Mouse (Mus musculus) MEL (cell line): ENCODE data around the gene Ston2. TPM values are rescaled to one million over a fixed set of nuclear protein-coding genes. Genes with fewer than 3 reads are reported as not detected.

Experiments used
- DNase-seq: peaks from one replicate; pipeline ENCODE4 v3.0.0; 2011; ENCODE audit warnings: low read depth, low spot score
- H3K27ac ChIP-seq: 2 replicates; pipeline ENCODE4 v1.5.1; 2012; ENCODE audit warnings: low read depth, mild to moderate bottlenecking, control low read depth, low read length, moderate library complexity; ENCODE audit not compliant: control insufficient read depth
- H3K27me3 ChIP-seq, 2 experiments: fragments of 150-350 bp in 1 of 2; sonication (generic) in 1 of 2; 2 replicates each; pipeline ENCODE4 v1.6.1; 2012; ENCODE audit warnings: low read length in 2 of 2, mild to moderate bottlenecking in 2 of 2, improper control_type of control experiment in 1 of 2, moderate library complexity in 1 of 2; ENCODE audit not compliant: insufficient read depth in 2 of 2, control insufficient read depth in 1 of 2
- H3K36me3 ChIP-seq, 2 experiments: 2 replicates each; pipeline ENCODE4 v1.6.1; 2012 to 2014; ENCODE audit warnings: low read length in 2 of 2, improper control_type of control experiment in 1 of 2, inconsistent platforms in 1 of 2, mild to moderate bottlenecking in 1 of 2; ENCODE audit not compliant: insufficient read depth in 2 of 2, control insufficient read depth in 1 of 2
- H3K4me1 ChIP-seq, 2 experiments: fragments of 150-350 bp in 1 of 2; sonication (generic) in 1 of 2; 2 replicates each; pipeline ENCODE4 v1.6.1; 2012; ENCODE audit warnings: low read length in 2 of 2, improper control_type of control experiment in 1 of 2, mild to moderate bottlenecking in 1 of 2; ENCODE audit not compliant: insufficient read depth in 2 of 2, control insufficient read depth in 1 of 2
- H3K4me3 ChIP-seq, 2 experiments: fragments of 150-350 bp in 1 of 2; sonication (generic) in 1 of 2; 2 replicates each; pipeline ENCODE4 v1.5.1; 2012; ENCODE audit warnings: low read depth in 2 of 2, low read length in 2 of 2, mild to moderate bottlenecking in 2 of 2, moderate library complexity in 2 of 2, control low read depth in 1 of 2, improper control_type of control experiment in 1 of 2; ENCODE audit not compliant: control insufficient read depth in 1 of 2, insufficient read depth in 1 of 2
- H3K79me2 ChIP-seq: 2 replicates; pipeline ENCODE4 v1.6.1; 2012; ENCODE audit warnings: mild to moderate bottlenecking, low read length, moderate library complexity; ENCODE audit not compliant: control insufficient read depth, poor library complexity, insufficient read depth
- H3K9ac ChIP-seq: 2 replicates; pipeline ENCODE4 v1.6.1; 2012; ENCODE audit warnings: low read depth, mild to moderate bottlenecking, control low read depth, low read length, moderate library complexity; ENCODE audit not compliant: control insufficient read depth, poor library complexity, severe bottlenecking
- H3K9me3 ChIP-seq: fragments of 150-350 bp; sonication (generic); replicated peaks from 2 replicates; pipeline ENCODE4 v1.6.1; 2012; ENCODE audit warnings: mild to moderate bottlenecking, low read length, improper control_type of control experiment, moderate library complexity; ENCODE audit not compliant: insufficient read depth
- BHLHE40 ChIP-seq: IDR thresholded peaks from 2 replicates; pipeline ENCODE4 v1.6.1; 2012; ENCODE audit warnings: low read depth, mild to moderate bottlenecking, inconsistent platforms, low read length, improper control_type of control experiment, borderline replicate concordance
- CHD2 ChIP-seq: IDR thresholded peaks from 2 replicates; pipeline ENCODE4 v1.6.1; 2011; ENCODE audit warnings: low read length, improper control_type of control experiment
- E2F4 ChIP-seq: IDR thresholded peaks from 2 replicates; pipeline ENCODE4 v1.6.1; 2011; ENCODE audit warnings: low read depth, low read length, improper control_type of control experiment, borderline replicate concordance
- ELF1 ChIP-seq: IDR thresholded peaks from 2 replicates; pipeline ENCODE4 v1.6.1; 2014; ENCODE audit warnings: low read depth, mild to moderate bottlenecking, inconsistent platforms, low read length, improper control_type of control experiment, moderate library complexity
- EP300 ChIP-seq, 2 experiments: IDR thresholded peaks; 2 replicates each; pipeline ENCODE4 v1.6.1; 2011; ENCODE audit warnings: improper control_type of control experiment in 2 of 2, low read length in 2 of 2, low read depth in 1 of 2, mild to moderate bottlenecking in 1 of 2
- ETS1 ChIP-seq: IDR thresholded peaks from 2 replicates; pipeline ENCODE4 v1.6.1; 2012; ENCODE audit warnings: low read depth, mild to moderate bottlenecking, inconsistent platforms, low read length, improper control_type of control experiment, moderate library complexity
- JUND ChIP-seq: IDR thresholded peaks from 2 replicates; pipeline ENCODE4 v1.6.1; 2011; ENCODE audit warnings: low read depth, mild to moderate bottlenecking, improper control_type of control experiment, low read length
- KAT2A ChIP-seq: conservative IDR thresholded peaks from 2 replicates; pipeline ENCODE4 v1.6.1; 2012; ENCODE audit warnings: low read depth, low read length, improper control_type of control experiment, inconsistent platforms
- MAX ChIP-seq: IDR thresholded peaks from 2 replicates; pipeline ENCODE4 v1.6.1; 2011; ENCODE audit warnings: low read length, improper control_type of control experiment
- MXI1 ChIP-seq: IDR thresholded peaks from 2 replicates; pipeline ENCODE4 v1.6.1; 2011; ENCODE audit warnings: mild to moderate bottlenecking, low read depth, low read length, improper control_type of control experiment
- NELFE ChIP-seq: IDR thresholded peaks from 2 replicates; pipeline ENCODE4 v1.6.1; 2011; ENCODE audit warnings: low read depth, low read length, improper control_type of control experiment
- POLR2A ChIP-seq, 2 experiments: IDR thresholded peaks; 2 replicates each; pipeline ENCODE4 v1.6.1; 2011 to 2012; ENCODE audit warnings: low read length in 2 of 2, mild to moderate bottlenecking in 2 of 2, control low read depth in 1 of 2, improper control_type of control experiment in 1 of 2, low read depth in 1 of 2, moderate library complexity in 1 of 2; ENCODE audit not compliant: control insufficient read depth in 1 of 2, insufficient read depth in 1 of 2, poor library complexity in 1 of 2
- POLR2AphosphoS2 ChIP-seq: IDR thresholded peaks from 2 replicates; pipeline ENCODE4 v1.6.1; 2011; ENCODE audit warnings: low read length, improper control_type of control experiment
- RCOR1 ChIP-seq: IDR thresholded peaks from 2 replicates; pipeline ENCODE4 v1.6.1; 2012; ENCODE audit warnings: low read depth, mild to moderate bottlenecking, inconsistent platforms, low read length, improper control_type of control experiment
- SIN3A ChIP-seq: IDR thresholded peaks from 2 replicates; pipeline ENCODE4 v1.6.1; 2012; ENCODE audit warnings: low read length, improper control_type of control experiment, inconsistent platforms
- SMC3 ChIP-seq: IDR thresholded peaks from 2 replicates; pipeline ENCODE4 v1.6.1; 2011; ENCODE audit warnings: low read depth, low read length, improper control_type of control experiment
- TAL1 ChIP-seq: IDR thresholded peaks from 2 replicates; pipeline ENCODE4 v1.6.1; 2012; ENCODE audit warnings: mild to moderate bottlenecking, inconsistent platforms, low read length, moderate library complexity, mixed read lengths
- TCF12 ChIP-seq: IDR thresholded peaks from 2 replicates; pipeline ENCODE4 v1.6.1; 2014; ENCODE audit warnings: low read depth, mild to moderate bottlenecking, inconsistent platforms, low read length, improper control_type of control experiment, moderate library complexity
- UBTF ChIP-seq: IDR thresholded peaks from 2 replicates; pipeline ENCODE4 v1.6.1; 2012; ENCODE audit warnings: low read depth, mild to moderate bottlenecking, inconsistent platforms, low read length, improper control_type of control experiment, moderate library complexity, borderline replicate concordance; ENCODE audit not compliant: insufficient read depth
- USF1 ChIP-seq: IDR thresholded peaks from 2 replicates; pipeline ENCODE4 v1.6.1; 2014; ENCODE audit warnings: low read depth, mild to moderate bottlenecking, inconsistent platforms, low read length, improper control_type of control experiment, moderate library complexity
- ZC3H11A ChIP-seq: IDR thresholded peaks from 2 replicates; pipeline ENCODE4 v1.6.1; 2012; ENCODE audit warnings: low read depth, mild to moderate bottlenecking, inconsistent platforms, low read length, improper control_type of control experiment
- ZKSCAN1 ChIP-seq: IDR thresholded peaks from 2 replicates; pipeline ENCODE4 v1.6.1; 2012; ENCODE audit warnings: low read depth, mild to moderate bottlenecking, inconsistent platforms, low read length, improper control_type of control experiment, moderate library complexity
- polyA plus RNA-seq, 2 experiments: library from polyadenylated mRNA; stranded (reverse) in 1 of 2; unstranded in 1 of 2; fragments of >175 nt in 1 of 2; fragments of >200 nt in 1 of 2; gene quantifications; 2 replicates each; pipeline versions ENCODE4 v1.2.1 to v1.2.4; 2012; ENCODE audit warnings: low replicate concordance in 2 of 2, low read depth in 1 of 2; ENCODE audit not compliant: insufficient read length in 2 of 2, insufficient read depth in 1 of 2, missing spikeins in 1 of 2
- total RNA-seq: library from RNA; depleted of rRNA; stranded (reverse); fragments of 300-350 nt; gene quantifications from 2 replicates; pipeline ENCODE4 v1.2.3, GENCODE M21; 2012

The Ston2 gene
- total and polyA plus RNA-seq, 3 experiments: not detected

DNA sequence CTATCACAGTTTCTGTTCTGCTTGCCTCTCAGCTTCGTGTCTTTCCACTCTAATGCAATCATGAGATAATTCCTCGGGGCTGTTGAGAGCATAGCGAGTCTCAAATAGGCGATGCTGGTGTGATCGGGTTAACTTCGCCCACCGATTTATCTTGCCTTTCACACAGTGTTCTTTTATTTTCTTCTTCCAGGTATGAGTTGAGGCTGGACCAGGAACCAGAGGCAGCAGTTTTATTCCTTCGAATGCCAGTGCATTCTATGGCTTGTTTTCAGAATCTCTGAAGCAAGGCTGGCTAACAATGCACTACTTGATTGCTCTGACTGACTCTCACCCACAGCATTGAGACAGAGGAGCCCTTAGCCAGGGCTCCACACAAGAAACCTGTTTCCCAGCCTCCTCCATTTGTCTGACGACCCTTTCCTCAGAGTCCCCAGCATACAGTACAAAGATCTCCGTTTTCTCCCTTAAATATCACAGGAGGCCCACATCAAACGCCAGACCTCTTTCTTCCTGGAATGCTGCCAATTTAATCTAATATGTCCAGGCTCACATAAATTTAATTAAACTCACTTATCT, 103.3 kb downstream of the Ston2 start:
- no peak for DNase-seq
- TF ChIP-seq NELFE (no peak), JUND (no peak), MXI1 (no peak), KAT2A (no peak), ETS1 (no peak), UBTF (no peak), MAX (no peak)
- TF ChIP-seq, all 39 proteins: peak for 0
- Histone ChIP-seq H3K9ac (no peak overlapping the region), H3K27ac (no peak overlapping the region), H3K9me3 (no peaks in the 10 kb centered on the region), H3K27me3 (no peaks in the 10 kb centered on the region), H3K4me1 (no peaks in the 10 kb centered on the region), H3K79me2 (no peaks in the 10 kb centered on the region), H3K36me3 (no peaks in the 10 kb centered on the region), H3K4me3 (no peak overlapping the region)

DNA sequence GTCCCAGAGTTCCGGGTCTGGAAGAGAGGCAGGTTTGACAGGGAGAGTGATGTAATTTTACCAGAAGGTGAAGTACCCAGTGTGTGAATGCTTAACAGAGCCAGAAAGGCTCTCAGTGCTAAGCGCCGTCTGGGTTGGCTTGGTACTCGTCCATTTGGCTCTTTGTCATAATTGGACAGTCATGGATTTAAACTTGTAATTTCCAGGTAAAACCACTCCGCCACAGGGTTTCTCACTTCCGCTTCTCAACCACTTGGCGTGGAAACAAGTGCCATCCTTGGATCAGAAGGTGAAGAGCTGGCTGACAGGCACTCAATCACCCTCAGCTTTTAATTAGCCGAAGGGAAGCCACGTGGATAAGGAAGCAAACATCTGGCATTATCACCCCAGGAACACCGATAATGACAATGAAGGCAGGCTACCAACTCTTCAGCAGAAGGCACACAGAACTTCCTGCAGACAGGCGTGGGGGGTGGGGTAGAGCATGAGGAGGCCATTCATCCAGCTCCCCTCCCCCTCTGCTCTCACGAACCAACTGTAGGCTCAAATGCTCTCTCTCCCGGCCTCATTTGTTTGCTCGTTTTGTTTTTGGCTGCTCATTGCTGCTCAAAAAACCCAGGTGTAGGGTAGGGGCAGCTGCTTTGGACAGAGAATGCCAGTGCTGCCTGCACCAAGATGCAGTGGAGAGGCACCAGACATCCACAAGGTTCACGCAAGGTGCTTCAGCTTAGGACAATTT, 103.9 kb downstream of the Ston2 start:
- H3K9ac ChIP-seq: no peak overlapping the region
- no peaks in the 10 kb centered on the region for H3K79me2 ChIP-seq
- no peak for TF ChIP-seq CHD2
- TF ChIP-seq BHLHE40: no peak
- TF ChIP-seq TAL1: no peak
- no peak for TF ChIP-seq POLR2A (IDR thresholded peaks at IDR 0.05; ENCODE audit: control insufficient read depth in 1 of 2, insufficient read depth in 1 of 2, low read depth in 1 of 2, low read length in 2 of 2, poor library complexity in 1 of 2)
- no peak for TF ChIP-seq MXI1
- TF ChIP-seq RCOR1: no peak
- TF ChIP-seq SIN3A: no peak
- no peak for TF ChIP-seq UBTF
- no peak for TF ChIP-seq TCF12
- TF ChIP-seq ZKSCAN1: no peak
- no peak for TF ChIP-seq E2F4
- no peak for TF ChIP-seq POLR2AphosphoS2
- no peak for TF ChIP-seq KAT2A
- TF ChIP-seq EP300 (IDR thresholded peaks at IDR 0.05; ENCODE audit: low read depth in 1 of 2, low read length in 2 of 2): no peak
- no peak for TF ChIP-seq SMC3
- TF ChIP-seq ETS1: no peak
- TF ChIP-seq ZC3H11A: no peak
- TF ChIP-seq USF1: no peak
- no peak for TF ChIP-seq ELF1
- H3K4me1 ChIP-seq: no peaks in the 10 kb centered on the region
- no peaks in the 10 kb centered on the region for H3K36me3 ChIP-seq
- no peak overlapping the region for H3K4me3 ChIP-seq
- H3K9me3 ChIP-seq: no peaks in the 10 kb centered on the region
- no peak overlapping the region for H3K27ac ChIP-seq
- no peaks in the 10 kb centered on the region for H3K27me3 ChIP-seq
- DNase-seq: no peak
